Mouse (Mus musculus) hindbrain, embryonic 12.5 days (tissue): ENCODE measurements around the gene Mdc1. TPM values are rescaled to one million over a fixed set of nuclear protein-coding genes. Genes with fewer than 3 reads are reported as not detected.
A peak's percentile ranks its signal among the peaks of the same experiment; 100 is the strongest.

ENCODE experiments used
- ATAC-seq: fragments of 200-750 bp; cut with Nextera tagmentation; 2 replicates; pipeline ENCODE4 v1.8.0; 2017; ENCODE audit warnings: moderate TSS enrichment; ENCODE audit not compliant: low FRiP score
- H3K27ac ChIP-seq: fragments of 300-500 bp; sonication (generic); 2 replicates; pipeline ENCODE4 v1.5.1; 2016; ENCODE audit warnings: mild to moderate bottlenecking
- H3K27me3 ChIP-seq: fragments of 300-500 bp; sonication (generic); 2 replicates; pipeline ENCODE4 v1.6.1; 2016; ENCODE audit warnings: mild to moderate bottlenecking
- H3K36me3 ChIP-seq: fragments of 300-500 bp; sonication (generic); 2 replicates; pipeline ENCODE4 v1.6.1; 2016; ENCODE audit warnings: mild to moderate bottlenecking
- H3K4me1 ChIP-seq: fragments of 300-500 bp; sonication (generic); 2 replicates; pipeline ENCODE4 v1.6.1; 2016
- H3K4me2 ChIP-seq: fragments of 300-500 bp; sonication (generic); replicated peaks from 2 replicates; pipeline ENCODE4 v1.6.1; 2016; ENCODE audit warnings: mild to moderate bottlenecking
- H3K4me3 ChIP-seq: fragments of 300-500 bp; sonication (generic); 2 replicates; pipeline ENCODE4 v1.5.1; 2016; ENCODE audit warnings: mild to moderate bottlenecking
- H3K9ac ChIP-seq: fragments of 300-500 bp; sonication (generic); 2 replicates; pipeline ENCODE4 v1.6.1; 2016; ENCODE audit warnings: mild to moderate bottlenecking, moderate library complexity
- H3K9me3 ChIP-seq: fragments of 300-500 bp; sonication (generic); replicated peaks from 2 replicates; pipeline ENCODE4 v1.6.1; 2016; ENCODE audit warnings: mild to moderate bottlenecking
- WGBS: fragments of 180-500 bp; shearing (Covaris S2); methylation state at CpG from one replicate; pipeline ENCODE4 v1.1.7; 2016; 5-methylcytosine and 5-hydroxymethylcytosine counted together
- polyA plus RNA-seq: library from polyadenylated mRNA; unstranded; fragments of >200 nt; fragmentation: Nextera tagmentation; extraction: Ambion mirVana; gene quantifications from 2 replicates; pipeline ENCODE4 v1.2.1, GENCODE M21; 2016

Mdc1 gene
- polyA plus RNA-seq = 14.4 and 18.2 TPM in 2 replicates

GRCm38 (mm10) chr17:35841076-35841950 is at the start of gene Mdc1:
Mdc1 (plus strand) TSS chr17:35841515.
- peak within 1 kb of the TSS; percentile 65 for H3K9ac ChIP-seq
- peaks cover 16% of the 10 kb centered on the region for H3K4me1 ChIP-seq
- peaks cover 21% of the 10 kb centered on the region for H3K36me3 ChIP-seq
- ATAC-seq = peak; percentile 91
- peak within 1 kb of the TSS; percentile 73 for H3K27ac ChIP-seq
- H3K9me3 ChIP-seq = no peaks in the 10 kb centered on the region
- WGBS = under 1% methylated on average over 59 of the region's 59 CpGs
- no peaks in the 10 kb centered on the region for H3K27me3 ChIP-seq
- H3K4me2 ChIP-seq = peak within 1 kb of the TSS; percentile 73
- peak within 1 kb of the TSS; percentile 58 for H3K4me3 ChIP-seq

- Histone ChIP-seq H3K9ac (no peak overlapping the region), H3K36me3 (no peaks in the 10 kb centered on the region), H3K27me3 (no peaks in the 10 kb centered on the region), H3K4me1 (no peaks in the 10 kb centered on the region), H3K9me3 (no peaks in the 10 kb centered on the region), H3K4me2 (no peak overlapping the region), H3K4me3 (no peak overlapping the region), H3K27ac (no peak overlapping the region)
- 83% methylated on average over 2 of the region's 2 CpGs for WGBS
- ATAC-seq = no peak
Observed at GRCm38 (mm10) chr17:35792837-35793236, 48.5 kb upstream of the Mdc1 start.

- peaks cover 6% of the 10 kb centered on the region for H3K9me3 ChIP-seq
- H3K27ac ChIP-seq = no peak overlapping the region
- no peaks in the 10 kb centered on the region for H3K36me3 ChIP-seq
- 70% methylated on average over 2 of the region's 2 CpGs for WGBS
- no peak overlapping the region for H3K9ac ChIP-seq
- no peaks in the 10 kb centered on the region for H3K27me3 ChIP-seq
- H3K4me2 ChIP-seq = no peak overlapping the region
- H3K4me3 ChIP-seq = no peak overlapping the region
- no peak for ATAC-seq
- H3K4me1 ChIP-seq = no peaks in the 10 kb centered on the region
Observed at GRCm38 (mm10) chr17:35795099-35795498, 46.2 kb upstream of the Mdc1 start.

- Histone ChIP-seq H3K4me2 (no peak overlapping the region), H3K4me3 (no peak overlapping the region), H3K9me3 (peaks cover 6% of the 10 kb centered on the region), H3K9ac (no peak overlapping the region), H3K27me3 (no peaks in the 10 kb centered on the region), H3K36me3 (no peaks in the 10 kb centered on the region), H3K4me1 (no peaks in the 10 kb centered on the region), H3K27ac (no peak overlapping the region)
- no peak for ATAC-seq
- WGBS = 79% methylated on average over 6 of the region's 6 CpGs
Observed at GRCm38 (mm10) chr17:35795656-35796055, 45.7 kb upstream of the Mdc1 start.

GRCm38 (mm10) chr17:35796835-35797234 is 44.5 kb upstream of the Mdc1 start:
- Histone ChIP-seq H3K9ac (no peak overlapping the region), H3K4me1 (no peaks in the 10 kb centered on the region), H3K4me3 (no peak overlapping the region), H3K36me3 (no peaks in the 10 kb centered on the region), H3K9me3 (peaks cover 6% of the 10 kb centered on the region), H3K4me2 (no peak overlapping the region), H3K27me3 (no peaks in the 10 kb centered on the region), H3K27ac (no peak overlapping the region)
- 65% methylated on average over 5 of the region's 5 CpGs for WGBS
- ATAC-seq = no peak

- ATAC-seq = no peak
- 71% methylated on average over 2 of the region's 2 CpGs for WGBS
- H3K4me3 ChIP-seq = no peak overlapping the region
- no peaks in the 10 kb centered on the region for H3K36me3 ChIP-seq
- H3K27ac ChIP-seq = no peak overlapping the region
- H3K4me2 ChIP-seq = no peak overlapping the region
- no peak overlapping the region for H3K9ac ChIP-seq
- peaks cover 6% of the 10 kb centered on the region for H3K9me3 ChIP-seq
- peaks cover 2% of the 10 kb centered on the region; the same call in 1 of the 2 replicates for H3K4me1 ChIP-seq
- no peaks in the 10 kb centered on the region for H3K27me3 ChIP-seq
Observed at GRCm38 (mm10) chr17:35800905-35801304, 40.4 kb upstream of the Mdc1 start.

- no peaks in the 10 kb centered on the region for H3K27me3 ChIP-seq
- no peak overlapping the region for H3K4me3 ChIP-seq
- no peak for ATAC-seq
- H3K4me2 ChIP-seq = no peak overlapping the region
- H3K27ac ChIP-seq = no peak overlapping the region
- H3K36me3 ChIP-seq = no peaks in the 10 kb centered on the region
- H3K4me1 ChIP-seq = peaks cover 2% of the 10 kb centered on the region; the same call in 1 of the 2 replicates
- no peak overlapping the region for H3K9ac ChIP-seq
- WGBS = 61% methylated on average over 6 of the region's 6 CpGs
- peaks cover 6% of the 10 kb centered on the region for H3K9me3 ChIP-seq
Observed at GRCm38 (mm10) chr17:35803020-35803419, 38.3 kb upstream of the Mdc1 start.

GRCm38 (mm10) chr17:35803858-35804399 is 37.4 kb upstream of the Mdc1 start:
- no peak overlapping the region for H3K27ac ChIP-seq
- H3K4me1 ChIP-seq = peaks cover 2% of the 10 kb centered on the region; the same call in 1 of the 2 replicates
- H3K9ac ChIP-seq = no peak overlapping the region
- no peaks in the 10 kb centered on the region for H3K27me3 ChIP-seq
- ATAC-seq = no peak
- H3K4me2 ChIP-seq = no peak overlapping the region
- no peaks in the 10 kb centered on the region for H3K9me3 ChIP-seq
- 92% methylated on average over 4 of the region's 4 CpGs for WGBS
- no peak overlapping the region for H3K4me3 ChIP-seq
- H3K36me3 ChIP-seq = no peaks in the 10 kb centered on the region

- no peak for ATAC-seq
- H3K9ac ChIP-seq = no peak overlapping the region
- H3K27me3 ChIP-seq = no peaks in the 10 kb centered on the region
- no peak overlapping the region for H3K27ac ChIP-seq
- H3K4me2 ChIP-seq = no peak overlapping the region
- peaks cover 2% of the 10 kb centered on the region; the same call in 1 of the 2 replicates for H3K4me1 ChIP-seq
- H3K36me3 ChIP-seq = no peaks in the 10 kb centered on the region
- H3K4me3 ChIP-seq = no peak overlapping the region
- 75% methylated on average over 9 of the region's 9 CpGs for WGBS
- no peaks in the 10 kb centered on the region for H3K9me3 ChIP-seq
Observed at GRCm38 (mm10) chr17:35808073-35808472, 33.2 kb upstream of the Mdc1 start.

GRCm38 (mm10) chr17:35809395-35809794 is 31.9 kb upstream of the Mdc1 start:
- Histone ChIP-seq H3K9ac (no peak overlapping the region), H3K27me3 (no peaks in the 10 kb centered on the region), H3K4me2 (no peak overlapping the region), H3K4me3 (no peak overlapping the region), H3K4me1 (peaks cover 2% of the 10 kb centered on the region; the same call in 1 of the 2 replicates), H3K9me3 (no peaks in the 10 kb centered on the region), H3K27ac (no peak overlapping the region), H3K36me3 (no peaks in the 10 kb centered on the region)
- no peak for ATAC-seq
- WGBS = 88% methylated on average over 11 of the region's 11 CpGs

- no peaks in the 10 kb centered on the region for H3K27me3 ChIP-seq
- ATAC-seq = no peak
- WGBS = 90% methylated on average over 5 of the region's 5 CpGs
Observed at GRCm38 (mm10) chr17:35810900-35811648, 30.2 kb upstream of the Mdc1 start.

GRCm38 (mm10) chr17:35812307-35812706 is 29.0 kb upstream of the Mdc1 start:
- ATAC-seq = no peak
- 78% methylated on average over 5 of the region's 5 CpGs for WGBS
- H3K27ac ChIP-seq = no peak overlapping the region

More at GRCm38 (mm10) chr17:35810900-35811648, 30.2 kb upstream of the Mdc1 start:
- Histone ChIP-seq H3K4me2 (no peak overlapping the region), H3K36me3 (no peaks in the 10 kb centered on the region), H3K9ac (no peak overlapping the region), H3K4me3 (no peak overlapping the region), H3K9me3 (no peaks in the 10 kb centered on the region), H3K27ac (no peak overlapping the region), H3K4me1 (peaks cover 2% of the 10 kb centered on the region; the same call in 1 of the 2 replicates)

More at GRCm38 (mm10) chr17:35812307-35812706, 29.0 kb upstream of the Mdc1 start:
- Histone ChIP-seq H3K27me3 (no peaks in the 10 kb centered on the region; the same call in 1 of the 2 replicates), H3K9me3 (no peaks in the 10 kb centered on the region), H3K4me1 (peaks cover 6% of the 10 kb centered on the region), H3K4me3 (no peak overlapping the region), H3K9ac (no peak overlapping the region), H3K4me2 (no peak overlapping the region), H3K36me3 (no peaks in the 10 kb centered on the region)
